Mouse (Mus musculus): ENCODE measurements around the gene March5. TPM values are rescaled to one million over a fixed set of nuclear protein-coding genes. Genes with fewer than 3 reads are reported as not detected.
A peak's percentile ranks its signal among the peaks of the same experiment; 100 is the strongest.

The March5 gene
- polyA plus RNA-seq, 1 experiment: not detected

DNA sequence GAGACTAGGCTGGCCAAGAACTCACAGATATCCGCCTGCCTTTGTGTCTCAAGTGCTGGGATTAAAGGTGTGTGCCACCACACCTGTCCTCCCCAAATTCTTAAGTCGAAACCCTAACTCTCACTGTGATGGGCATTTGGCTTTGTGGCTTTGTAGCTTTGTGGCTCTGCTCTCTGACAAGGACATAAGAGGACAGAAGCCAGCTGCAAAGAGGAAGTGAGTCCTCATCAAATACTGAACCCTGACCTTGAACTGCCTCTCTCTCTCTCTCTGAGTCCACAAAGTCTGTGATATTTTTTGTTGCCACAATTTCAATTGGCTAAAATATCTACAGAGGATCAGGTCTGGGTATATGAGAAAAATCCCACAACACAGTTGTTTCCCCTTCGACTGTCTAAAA lies 40.9 kb downstream of the March5 start:
- 82% methylated on average over 3 of the region's 3 CpGs for WGBS
- Histone ChIP-seq H3K4me1 (ENCODE audit: control insufficient read depth, insufficient read depth, low read length) (peaks cover 5% of the 10 kb centered on the region; the same call in 1 of the 2 replicates), H3K27ac (ENCODE audit: insufficient read depth, low read depth, low read length) (no peak overlapping the region), H3K4me3 (ENCODE audit: insufficient read depth, low read depth, low read length) (no peak overlapping the region)
- TF ChIP-seq POLR2A (IDR thresholded peaks at IDR 0.05; ENCODE audit: insufficient read depth, low read depth, low read length) (no peak), CTCF (IDR thresholded peaks at IDR 0.05; ENCODE audit: insufficient read depth, low read depth, low read length) (no peak)

DNA sequence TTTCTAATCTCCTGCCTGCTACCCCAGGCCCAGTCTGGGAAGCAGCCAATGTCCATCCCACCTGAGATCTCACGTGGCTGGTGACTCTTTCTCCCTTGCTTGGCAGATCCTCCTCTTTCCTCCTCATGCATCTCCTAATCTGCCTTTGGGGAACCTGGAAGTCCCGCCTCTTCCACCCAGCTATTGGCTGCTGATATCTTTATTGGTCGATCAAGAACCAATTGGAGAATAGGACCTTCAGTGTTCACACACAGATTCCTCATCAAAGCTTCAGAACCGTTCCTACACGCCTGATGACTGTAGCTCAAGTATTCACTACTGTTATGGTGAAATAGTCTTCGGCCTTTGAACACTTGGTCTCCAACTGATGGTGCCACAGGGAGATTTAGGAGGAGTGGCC lies 44.8 kb downstream of the March5 start:
- TF ChIP-seq POLR2A (IDR thresholded peaks at IDR 0.05; ENCODE audit: insufficient read depth, low read depth, low read length): no peak
- TF ChIP-seq CTCF (IDR thresholded peaks at IDR 0.05; ENCODE audit: insufficient read depth, low read depth, low read length): no peak
- WGBS: 80% methylated on average over 6 of the region's 6 CpGs
- H3K27ac ChIP-seq (ENCODE audit: insufficient read depth, low read depth, low read length): no peak overlapping the region
- H3K4me1 ChIP-seq (ENCODE audit: control insufficient read depth, insufficient read depth, low read length): 0 out of 2 replicates have a peak, but pooled peaks cover under 1% of the 10 kb centered on the region
- H3K4me3 ChIP-seq (ENCODE audit: insufficient read depth, low read depth, low read length): no peak overlapping the region

DNA sequence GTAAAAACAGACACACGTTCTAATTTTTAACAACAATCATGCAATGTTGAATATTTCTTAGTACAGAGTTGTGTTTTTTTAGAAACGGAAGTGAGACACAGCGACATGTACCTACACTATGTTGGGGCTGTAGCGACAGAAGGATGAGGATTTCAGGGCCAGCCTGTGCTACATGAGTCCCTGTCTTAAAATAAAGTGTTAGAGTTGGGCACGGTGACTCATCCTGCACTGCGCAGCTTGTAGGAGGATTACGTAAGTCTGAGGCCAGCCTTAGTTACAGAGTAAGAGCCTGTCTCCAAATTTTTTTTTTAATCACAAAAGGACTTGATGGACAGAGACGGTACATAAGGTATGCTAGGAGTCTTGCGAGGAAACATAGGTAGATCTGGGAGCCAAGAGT lies 48.0 kb downstream of the March5 start:
- WGBS: 66% methylated on average over 9 of the region's 9 CpGs
- H3K4me1 ChIP-seq (ENCODE audit: control insufficient read depth, insufficient read depth, low read length): no peaks in the 10 kb centered on the region
- TF ChIP-seq POLR2A (IDR thresholded peaks at IDR 0.05; ENCODE audit: insufficient read depth, low read depth, low read length) (no peak), CTCF (IDR thresholded peaks at IDR 0.05; ENCODE audit: insufficient read depth, low read depth, low read length) (no peak)
- H3K27ac ChIP-seq (ENCODE audit: insufficient read depth, low read depth, low read length): no peak overlapping the region
- H3K4me3 ChIP-seq (ENCODE audit: insufficient read depth, low read depth, low read length): no peak overlapping the region

DNA sequence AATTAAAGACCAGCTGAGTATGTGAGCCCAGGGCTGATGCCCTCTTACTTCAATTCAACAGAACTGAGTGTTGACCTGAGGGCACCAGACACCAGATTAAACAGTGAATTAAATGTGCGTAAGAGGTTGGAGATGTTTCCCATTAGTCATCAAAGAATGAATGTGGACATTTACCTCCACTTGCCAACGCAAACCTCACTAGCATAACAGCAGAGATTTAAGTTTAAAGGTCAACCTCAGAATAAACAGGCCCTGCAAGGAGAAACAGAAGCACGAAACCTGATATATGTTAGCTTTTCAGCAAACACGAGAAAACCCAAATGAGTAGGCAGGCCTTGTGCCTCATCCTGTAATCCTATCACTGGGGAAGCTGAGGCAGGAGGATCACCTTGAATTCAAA lies 55.0 kb downstream of the March5 start:
- Histone ChIP-seq H3K4me1 (ENCODE audit: control insufficient read depth, insufficient read depth, low read length) (peaks cover 8% of the 10 kb centered on the region; the same call in 1 of the 2 replicates), H3K4me3 (ENCODE audit: insufficient read depth, low read depth, low read length) (no peak overlapping the region), H3K27ac (ENCODE audit: insufficient read depth, low read depth, low read length) (no peak overlapping the region)
- TF ChIP-seq CTCF (IDR thresholded peaks at IDR 0.05; ENCODE audit: insufficient read depth, low read depth, low read length) (no peak), POLR2A (IDR thresholded peaks at IDR 0.05; ENCODE audit: insufficient read depth, low read depth, low read length) (no peak)
- 89% methylated on average over 4 of the region's 4 CpGs for WGBS

DNA sequence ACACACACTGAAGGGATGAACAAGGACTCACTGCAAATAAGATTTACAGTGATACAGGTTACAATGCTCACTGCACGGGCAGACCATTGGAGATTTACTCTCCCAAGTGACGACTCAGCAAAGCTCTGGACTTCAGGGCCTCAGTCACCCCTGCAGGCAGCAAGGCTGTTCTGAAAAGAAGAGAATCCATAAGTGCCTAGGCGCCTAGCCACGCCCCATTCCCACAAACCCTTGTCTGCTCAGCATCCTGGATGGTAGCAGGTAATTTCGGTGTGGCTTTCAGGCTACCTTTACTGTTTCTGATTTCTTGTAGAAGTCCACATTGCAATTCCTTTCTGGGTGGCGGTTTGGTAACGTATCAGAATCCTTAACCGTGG lies 56.2 kb downstream of the March5 start:
- Histone ChIP-seq H3K4me3 (ENCODE audit: insufficient read depth, low read depth, low read length) (no peak overlapping the region), H3K27ac (ENCODE audit: insufficient read depth, low read depth, low read length) (no peak overlapping the region), H3K4me1 (ENCODE audit: control insufficient read depth, insufficient read depth, low read length) (peaks cover 8% of the 10 kb centered on the region; the same call in 1 of the 2 replicates)
- 85% methylated on average over 8 of the region's 8 CpGs for WGBS
- no peak for TF ChIP-seq CTCF (IDR thresholded peaks at IDR 0.05; ENCODE audit: insufficient read depth, low read depth, low read length)

DNA sequence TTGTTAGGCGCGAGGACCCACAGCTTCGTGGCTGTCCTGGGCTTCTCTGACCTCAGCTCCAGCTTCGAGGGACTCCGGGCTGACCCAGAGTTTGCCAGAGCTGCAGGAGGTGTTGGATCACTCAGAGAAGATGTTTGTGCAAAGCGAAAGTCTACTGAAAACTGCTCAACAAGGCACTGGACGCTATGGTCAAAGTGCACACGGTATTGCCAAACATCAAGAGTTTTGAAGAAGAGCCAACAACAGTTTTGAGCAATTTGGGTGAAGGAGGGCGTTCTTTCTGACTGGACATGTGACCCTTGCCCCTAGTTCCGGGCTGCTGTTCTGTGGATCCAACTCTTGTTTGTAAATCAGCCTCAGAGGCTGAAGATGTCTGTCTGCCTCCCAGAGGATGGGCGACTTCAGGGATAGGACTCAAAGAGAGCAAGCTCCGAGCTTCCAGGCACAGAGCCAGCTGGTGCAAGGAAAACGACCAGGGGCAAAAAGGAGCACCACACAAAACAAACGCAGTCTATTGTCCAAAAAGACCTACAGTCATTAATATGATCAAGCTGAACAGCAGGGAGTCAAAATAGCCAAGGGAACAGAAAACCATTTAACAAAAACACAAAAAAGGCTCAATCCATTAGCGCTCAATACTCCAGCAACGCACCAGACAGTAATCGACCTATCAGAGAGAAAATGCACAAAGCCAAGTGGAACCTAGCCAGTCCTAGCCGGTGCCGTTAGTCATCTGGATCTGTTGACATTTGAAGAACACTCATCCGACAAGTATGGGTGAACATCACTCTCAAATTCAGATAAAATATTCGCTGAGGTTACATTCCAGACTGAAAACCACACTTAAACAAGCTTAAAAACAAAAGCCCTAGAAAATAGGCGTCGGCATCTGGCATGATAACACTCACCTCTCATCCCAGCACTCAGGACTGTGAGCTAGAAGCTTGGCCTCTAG lies 56.9 kb downstream of the March5 start:
- Histone ChIP-seq H3K4me3 (ENCODE audit: insufficient read depth, low read depth, low read length) (no peak overlapping the region), H3K27ac (ENCODE audit: insufficient read depth, low read depth, low read length) (no peak overlapping the region), H3K4me1 (ENCODE audit: control insufficient read depth, insufficient read depth, low read length) (peaks cover 8% of the 10 kb centered on the region; the same call in 1 of the 2 replicates)
- 48% methylated on average over 23 of the region's 23 CpGs for WGBS
- TF ChIP-seq CTCF (IDR thresholded peaks at IDR 0.05; ENCODE audit: insufficient read depth, low read depth, low read length): no peak
- TF ChIP-seq POLR2A (IDR thresholded peaks at IDR 0.05; ENCODE audit: insufficient read depth, low read depth, low read length): no peak

DNA sequence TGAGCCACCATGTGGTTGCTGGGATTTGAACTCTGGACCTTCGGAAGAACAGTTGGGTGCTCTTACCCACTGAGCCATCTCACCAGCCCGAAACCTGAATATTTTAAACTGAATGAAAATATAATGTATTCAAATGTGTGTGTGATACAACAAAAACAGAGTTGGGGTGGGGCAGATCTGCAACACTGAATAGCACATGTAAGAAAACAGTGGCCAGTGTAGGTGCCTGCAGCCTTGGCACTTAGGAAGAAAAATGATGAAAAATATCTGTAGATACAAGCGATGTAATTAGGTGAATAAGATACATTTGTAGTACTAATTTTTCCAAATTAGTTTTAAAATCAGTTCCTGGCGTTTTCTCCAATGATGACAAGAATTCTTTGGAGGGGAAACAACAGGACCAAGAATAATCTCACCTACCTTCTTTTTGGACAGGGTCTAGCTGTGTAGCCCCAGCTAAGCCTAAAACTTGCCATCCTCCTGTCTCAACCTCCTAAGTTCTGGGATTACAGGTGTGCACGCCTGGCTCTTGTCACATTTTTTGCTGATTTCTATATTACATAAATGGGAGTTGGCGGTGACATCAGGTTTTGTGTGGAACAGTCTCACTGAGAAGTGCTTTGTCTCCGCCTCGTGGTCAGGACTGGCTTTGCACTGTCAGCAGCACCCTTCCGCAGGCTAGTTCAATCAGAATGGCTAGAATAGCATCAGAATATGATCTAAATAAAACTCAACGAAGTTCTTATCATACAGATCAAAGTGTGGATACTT lies 58.2 kb downstream of the March5 start:
- H3K4me3 ChIP-seq (ENCODE audit: insufficient read depth, low read depth, low read length): no peak overlapping the region
- H3K4me1 ChIP-seq (ENCODE audit: control insufficient read depth, insufficient read depth, low read length): peaks cover 8% of the 10 kb centered on the region; the same call in 1 of the 2 replicates
- no peak for TF ChIP-seq POLR2A (IDR thresholded peaks at IDR 0.05; ENCODE audit: insufficient read depth, low read depth, low read length)
- TF ChIP-seq CTCF (IDR thresholded peaks at IDR 0.05; ENCODE audit: insufficient read depth, low read depth, low read length): peak; percentile 76; the same call in 1 of the 2 replicates
- H3K27ac ChIP-seq (ENCODE audit: insufficient read depth, low read depth, low read length): no peak overlapping the region
- WGBS: 22% methylated on average over 10 of the region's 10 CpGs

DNA sequence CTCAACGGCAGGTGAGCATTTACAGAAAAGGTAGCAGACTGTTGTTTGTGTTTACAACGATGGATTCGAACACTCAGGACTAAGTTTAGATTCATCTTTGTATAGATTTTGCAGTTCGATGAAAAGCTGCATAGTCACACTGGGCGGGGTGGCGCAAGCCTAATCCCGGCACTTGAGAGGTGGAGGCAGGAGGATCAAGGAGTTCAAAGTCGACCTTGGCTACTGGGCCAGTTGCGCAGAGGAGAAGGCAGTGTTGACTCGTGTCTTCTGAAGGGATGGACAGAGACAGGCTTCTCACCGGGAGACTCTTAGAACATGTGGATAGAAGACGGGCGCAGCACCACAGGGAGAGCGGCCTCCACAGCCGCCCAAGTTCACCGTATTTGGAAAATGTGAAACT lies 61.8 kb downstream of the March5 start:
- 95% methylated on average over 16 of the region's 16 CpGs for WGBS
- no peak overlapping the region for H3K4me3 ChIP-seq (ENCODE audit: insufficient read depth, low read depth, low read length)
- no peak for TF ChIP-seq POLR2A (IDR thresholded peaks at IDR 0.05; ENCODE audit: insufficient read depth, low read depth, low read length)
- TF ChIP-seq CTCF (IDR thresholded peaks at IDR 0.05; ENCODE audit: insufficient read depth, low read depth, low read length): no peak
- no peak overlapping the region for H3K27ac ChIP-seq (ENCODE audit: insufficient read depth, low read depth, low read length)
- H3K4me1 ChIP-seq (ENCODE audit: control insufficient read depth, insufficient read depth, low read length): peaks cover 2% of the 10 kb centered on the region; the same call in 1 of the 2 replicates

Other genes starting within 250 kb of the March5 start
- not detected in 2 replicates for gene Cpeb3, start 1.1 kb downstream of the March5 start, polyA plus RNA-seq (2012; ENCODE audit: insufficient read depth, insufficient read length, low replicate concordance, missing spikeins)
- 94.3 TPM in 1 of 2 replicates, not detected in the other for gene Ide, start 130.3 kb downstream of the March5 start, polyA plus RNA-seq (2012; ENCODE audit: insufficient read depth, insufficient read length, low replicate concordance, missing spikeins)
- gene Kif11, start 168.9 kb downstream of the March5 start, polyA plus RNA-seq (2012; ENCODE audit: insufficient read depth, insufficient read length, low replicate concordance, missing spikeins): 63.0 TPM in 1 of 2 replicates, not detected in the other
- gene Hhex, start 227.3 kb downstream of the March5 start, polyA plus RNA-seq (2012; ENCODE audit: insufficient read depth, insufficient read length, low replicate concordance, missing spikeins): not detected in 2 replicates

Measured in olfactory bulb, adult 2 months (tissue).